Mouse (Mus musculus) Patski (cell line): Measurements from ENCODE around the gene Cphx3. TPM values are rescaled to one million over a fixed set of nuclear protein-coding genes. Genes with fewer than 3 reads are reported as not detected.
"Not testable (repeated sequence)": the region's sequence is repeated elsewhere in the genome, so short reads cannot be mapped to it uniquely, and the experiment has no call there.

Experiments used
- ATAC-seq: fragments of 100-300 bp; one replicate; pipeline ENCODE4 v1.8.0; 2021
- CTCF ChIA-PET: fragments of 350-600 bp; sonication (Branson Sonifier 250); formaldehyde crosslinking; loops from one replicate; lab custom pipeline; 2022; ENCODE audit warnings: inconsistent platforms; lab: Charles Lee
- POLR2A ChIA-PET: fragments of 350-600 bp; sonication (Branson Sonifier 250); formaldehyde crosslinking; loops from one replicate; lab custom pipeline; 2022; ENCODE audit warnings: antibody characterized with exemption, inconsistent platforms; lab: Charles Lee
- DNase-seq: peaks from one replicate; pipeline ENCODE4 v3.0.0-alpha.2; 2011; ENCODE audit warnings: low read depth, low spot score
- H3K27me3 ChIP-seq: fragments of 371-371 bp; one replicate; pipeline ENCODE4 v1.5.1; 2021
- in situ Hi-C: fragments of 300-500 bp; cut with MboI; formaldehyde crosslinking; loops from 3 replicates; pipeline ENCODE4 v1.11.1; 2018; ENCODE audit warnings: low pct_unique_long_range_greater_than_20kb, mixed read lengths
- polyA plus RNA-seq: library from polyadenylated mRNA; unstranded; gene quantifications from one replicate; pipeline ENCODE4 v1.2.3, GENCODE M21; 2021

The Cphx3 gene
- polyA plus RNA-seq: not detected

GRCm38 (mm10) chr14:26081997-26082396 lies at the start of gene Cphx3:
TSS of gene Cphx3 (plus strand) at chr14:26082297.
- CTCF ChIA-PET, H3K27me3 ChIP-seq, DNase-seq, POLR2A ChIA-PET, in situ Hi-C loops, ATAC-seq: not testable (repeated sequence)

GRCm38 (mm10) chr14:26034364-26034763 lies 47.7 kb upstream of the Cphx3 start:
- in situ Hi-C loops, CTCF ChIA-PET, POLR2A ChIA-PET, DNase-seq, H3K27me3 ChIP-seq, ATAC-seq: not testable (repeated sequence)

- in situ Hi-C loops, ATAC-seq: not testable (repeated sequence)
These were observed 46.7 kb upstream of the Cphx3 start for GRCm38 (mm10) chr14:26035439-26035838.

GRCm38 (mm10) chr14:26042611-26043010 lies 39.5 kb upstream of the Cphx3 start, which contains the start of gene Gm9780:
TSS of gene Gm9780 (minus strand) at chr14:26042711.
- ATAC-seq, CTCF ChIA-PET, H3K27me3 ChIP-seq, POLR2A ChIA-PET, DNase-seq, in situ Hi-C loops: not testable (repeated sequence)

More at GRCm38 (mm10) chr14:26035439-26035838, 46.7 kb upstream of the Cphx3 start:
- H3K27me3 ChIP-seq, POLR2A ChIA-PET, CTCF ChIA-PET, DNase-seq: not testable (repeated sequence)

GRCm38 (mm10) chr14:26045007-26045406 lies 37.1 kb upstream of the Cphx3 start:
- H3K27me3 ChIP-seq, ATAC-seq, POLR2A ChIA-PET, CTCF ChIA-PET, in situ Hi-C loops, DNase-seq: not testable (repeated sequence)

- POLR2A ChIA-PET, in situ Hi-C loops, H3K27me3 ChIP-seq, DNase-seq, CTCF ChIA-PET, ATAC-seq: not testable (repeated sequence)
These were observed 35.1 kb upstream of the Cphx3 start for GRCm38 (mm10) chr14:26047026-26047425.

- ATAC-seq, in situ Hi-C loops, H3K27me3 ChIP-seq, DNase-seq, POLR2A ChIA-PET, CTCF ChIA-PET: not testable (repeated sequence)
These were observed 33.3 kb upstream of the Cphx3 start for GRCm38 (mm10) chr14:26048767-26049166.

GRCm38 (mm10) chr14:26058184-26058583 lies 23.9 kb upstream of the Cphx3 start:
- H3K27me3 ChIP-seq, CTCF ChIA-PET, in situ Hi-C loops, DNase-seq, POLR2A ChIA-PET: not testable (repeated sequence)
- peak; percentile 54 for ATAC-seq

- in situ Hi-C loops, ATAC-seq: not testable (repeated sequence)
These were observed 22.7 kb upstream of the Cphx3 start for GRCm38 (mm10) chr14:26059362-26059761.

GRCm38 (mm10) chr14:26066574-26067324 lies 15.3 kb upstream of the Cphx3 start:
- CTCF ChIA-PET, POLR2A ChIA-PET, in situ Hi-C loops, H3K27me3 ChIP-seq, DNase-seq: not testable (repeated sequence)
- peak; percentile 84 for ATAC-seq

More at GRCm38 (mm10) chr14:26059362-26059761, 22.7 kb upstream of the Cphx3 start:
- H3K27me3 ChIP-seq, DNase-seq, POLR2A ChIA-PET, CTCF ChIA-PET: not testable (repeated sequence)

- in situ Hi-C loops, POLR2A ChIA-PET, DNase-seq, CTCF ChIA-PET, H3K27me3 ChIP-seq: not testable (repeated sequence)
- ATAC-seq: peak; percentile 74
These were observed 14.8 kb upstream of the Cphx3 start, which contains the start of gene Tmem254c for GRCm38 (mm10) chr14:26067325-26067633. TSS of gene Tmem254c (minus strand) at chr14:26067355.

GRCm38 (mm10) chr14:26076620-26077390 lies 5.3 kb upstream of the Cphx3 start:
- H3K27me3 ChIP-seq, DNase-seq, CTCF ChIA-PET, in situ Hi-C loops, ATAC-seq, POLR2A ChIA-PET: not testable (repeated sequence)

GRCm38 (mm10) chr14:26081216-26081615 lies 881 bp upstream of the Cphx3 start, which contains the start of gene Cphx2:
TSS of gene Cphx2 (plus strand) at chr14:26081516.
- ATAC-seq, POLR2A ChIA-PET, in situ Hi-C loops, DNase-seq, CTCF ChIA-PET, H3K27me3 ChIP-seq: not testable (repeated sequence)

GRCm38 (mm10) chr14:26097622-26098021 lies 15.5 kb downstream of the Cphx3 start:
- H3K27me3 ChIP-seq, DNase-seq, in situ Hi-C loops, POLR2A ChIA-PET, CTCF ChIA-PET: not testable (repeated sequence)
- ATAC-seq: peak; percentile 21

- not testable (repeated sequence) for DNase-seq, ATAC-seq
These were observed 36.1 kb downstream of the Cphx3 start, which contains the start of gene Duxbl2 for GRCm38 (mm10) chr14:26118150-26118549. TSS of gene Duxbl2 (plus strand) at chr14:26118349.

More at GRCm38 (mm10) chr14:26118150-26118549, 36.1 kb downstream of the Cphx3 start, which contains the start of gene Duxbl2:
- POLR2A ChIA-PET, in situ Hi-C loops, CTCF ChIA-PET, H3K27me3 ChIP-seq: not testable (repeated sequence)
